Mouse (Mus musculus) hematopoietic stem cell, adult 5-6 weeks (primary cell): ENCODE data around the gene Topbp1. TPM values are rescaled to one million over a fixed set of nuclear protein-coding genes. Genes with fewer than 3 reads are reported as not detected.

Source experiments
- total RNA-seq: library from RNA; stranded (forward); fragments of 172-1452, 232-1000 nt; gene quantifications from 2 replicates; pipeline ENCODE4 v1.2.3, GENCODE M21; 2017

The Topbp1 gene
- total RNA-seq, 1 experiment from 2014 or later: 235 TPM

Other genes starting within 250 kb of the Topbp1 start
- gene Rab6b, start 193.4 kb upstream of the Topbp1 start, total RNA-seq: 3.5 and 5.2 TPM in 2 replicates
- gene Srprb, start 103.1 kb upstream of the Topbp1 start, total RNA-seq: 19.1 and 21.7 TPM in 2 replicates
- gene Gm20425, start 74.9 kb upstream of the Topbp1 start, total RNA-seq: not detected in 2 replicates
- 68.0 and 95.2 TPM in 2 replicates for gene Trf, start 74.8 kb upstream of the Topbp1 start, total RNA-seq
- 1.8 TPM in 1 of 2 replicates, not detected in the other for gene 1300017J02Rik, start 133 bp upstream of the Topbp1 start, total RNA-seq
- 172 and 198 TPM in 2 replicates for gene Cdv3, start 60.6 kb downstream of the Topbp1 start, total RNA-seq
- gene Bfsp2, start 175.2 kb downstream of the Topbp1 start, total RNA-seq: 3.4 and 6.3 TPM in 2 replicates